Mouse (Mus musculus) hindbrain, embryonic 14.5 days (tissue): ENCODE results near the gene Atp13a1. TPM values are rescaled to one million over a fixed set of nuclear protein-coding genes. Genes with fewer than 3 reads are reported as not detected.

Experiments
- ATAC-seq: fragments of 200-750 bp; cut with Nextera tagmentation; 2 replicates; pipeline ENCODE4 v1.8.0; 2017; ENCODE audit warnings: moderate number of reproducible peaks, mild to moderate bottlenecking, moderate TSS enrichment, moderate library complexity; ENCODE audit not compliant: low FRiP score
- DNase-seq: peaks from one replicate; pipeline ENCODE4 v3.0.0-alpha.2; 2015; ENCODE audit warnings: low spot score
- H3K27ac ChIP-seq: fragments of 300-500 bp; sonication (generic); 2 replicates; pipeline ENCODE4 v1.5.1; 2014; ENCODE audit warnings: mild to moderate bottlenecking, moderate library complexity
- H3K27me3 ChIP-seq: fragments of 300-500 bp; sonication (generic); 2 replicates; pipeline ENCODE4 v1.6.1; 2014; ENCODE audit warnings: mild to moderate bottlenecking, low read length, mixed read lengths; ENCODE audit not compliant: control insufficient read depth, insufficient read depth
- H3K36me3 ChIP-seq: fragments of 300-500 bp; sonication (generic); replicated peaks from 2 replicates; pipeline ENCODE4 v1.6.1; 2014; ENCODE audit not compliant: control insufficient read depth, insufficient read depth
- H3K4me1 ChIP-seq: fragments of 300-500 bp; sonication (generic); replicated peaks from 2 replicates; pipeline ENCODE4 v1.6.1; 2014; ENCODE audit warnings: antibody characterized with exemption, low read length, mixed read lengths; ENCODE audit not compliant: control insufficient read depth, insufficient read depth
- H3K4me2 ChIP-seq: fragments of 300-500 bp; sonication (generic); replicated peaks from 2 replicates; pipeline ENCODE4 v1.6.1; 2014; ENCODE audit warnings: mild to moderate bottlenecking, moderate library complexity
- H3K4me3 ChIP-seq: fragments of 300-500 bp; sonication (generic); replicated peaks from 2 replicates; pipeline ENCODE4 v1.5.1; 2014; ENCODE audit warnings: mild to moderate bottlenecking, low read length
- H3K9ac ChIP-seq: fragments of 300-500 bp; sonication (generic); 2 replicates; pipeline ENCODE4 v1.6.1; 2014
- H3K9me3 ChIP-seq: fragments of 300-500 bp; sonication (generic); 2 replicates; pipeline ENCODE4 v1.6.1; 2016; ENCODE audit warnings: low read length; ENCODE audit not compliant: control insufficient read depth
- WGBS: fragments of 180-500 bp; shearing (Covaris S2); extraction: QIAGEN DNeasy Blood & Tissue Kit; methylation state at CpG from one replicate; pipeline ENCODE4 v1.1.7; 2014; 5-methylcytosine and 5-hydroxymethylcytosine counted together
- polyA plus RNA-seq: library from polyadenylated mRNA; unstranded; fragments of >200 nt; fragmentation: Nextera tagmentation; extraction: Ambion mirVana; gene quantifications from 2 replicates; pipeline ENCODE4 v1.2.1, GENCODE M21; 2014

The Atp13a1 gene
- polyA plus RNA-seq, 1 experiment from 2014 or later, result 48.3 TPM

DNA sequence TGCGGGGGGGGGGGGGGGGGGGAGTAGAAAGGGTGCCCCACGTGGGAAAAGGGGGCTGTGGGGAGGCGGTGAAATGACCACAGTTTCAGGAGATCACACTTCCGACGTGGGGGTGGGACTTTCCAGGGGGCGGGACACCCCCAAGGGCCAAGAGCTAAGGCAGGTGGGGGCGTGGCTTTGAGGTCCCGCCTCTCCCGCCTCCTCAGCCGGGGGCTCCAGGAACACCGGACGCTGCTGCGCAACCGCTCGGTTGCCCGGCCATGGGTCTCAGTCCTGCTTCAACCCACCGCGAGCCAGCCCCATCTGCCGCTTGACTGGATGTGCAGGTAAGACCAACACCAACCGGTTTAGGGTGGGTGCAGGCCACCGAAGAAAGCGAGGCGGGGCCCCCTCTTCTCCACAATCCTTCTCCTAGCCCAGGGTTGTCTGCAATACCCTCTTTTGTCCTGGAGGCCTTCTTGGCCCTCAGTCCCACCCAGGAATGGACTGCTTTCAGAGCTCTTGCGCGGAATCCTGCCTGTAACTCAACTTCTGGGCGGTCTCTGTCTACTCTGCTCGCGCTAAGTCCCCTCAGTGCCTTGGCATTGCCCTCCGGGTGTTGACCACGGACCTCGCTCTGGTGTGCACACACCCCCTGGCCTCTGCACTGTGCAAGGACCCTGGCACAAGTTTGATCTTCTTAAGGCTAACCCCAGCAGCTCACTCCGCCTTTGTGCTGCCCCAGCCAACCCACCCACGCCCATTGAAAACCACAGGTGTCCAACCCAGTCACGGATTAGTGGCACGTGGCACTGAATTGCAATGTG lies 31.6 kb downstream of the Atp13a1 start, which contains the start of gene Lpar2:
Gene Lpar2, plus strand, starts transcription at position 44 of the 806 bp plus-strand sequence.
- Histone ChIP-seq H3K4me2 (peak within 1 kb of the TSS; percentile 70), H3K4me1 (peaks cover 30% of the 10 kb centered on the region), H3K4me3 (peak within 1 kb of the TSS; percentile 58), H3K27ac (peak within 1 kb of the TSS; percentile 74), H3K9me3 (no peaks in the 10 kb centered on the region), H3K9ac (peak within 1 kb of the TSS; percentile 78), H3K27me3 (no peaks in the 10 kb centered on the region), H3K36me3 (peaks cover 45% of the 10 kb centered on the region)
- 1% methylated on average over 31 of the region's 35 CpGs for WGBS
- DNase-seq (peak; percentile 69), ATAC-seq (peak; percentile 74)

DNA sequence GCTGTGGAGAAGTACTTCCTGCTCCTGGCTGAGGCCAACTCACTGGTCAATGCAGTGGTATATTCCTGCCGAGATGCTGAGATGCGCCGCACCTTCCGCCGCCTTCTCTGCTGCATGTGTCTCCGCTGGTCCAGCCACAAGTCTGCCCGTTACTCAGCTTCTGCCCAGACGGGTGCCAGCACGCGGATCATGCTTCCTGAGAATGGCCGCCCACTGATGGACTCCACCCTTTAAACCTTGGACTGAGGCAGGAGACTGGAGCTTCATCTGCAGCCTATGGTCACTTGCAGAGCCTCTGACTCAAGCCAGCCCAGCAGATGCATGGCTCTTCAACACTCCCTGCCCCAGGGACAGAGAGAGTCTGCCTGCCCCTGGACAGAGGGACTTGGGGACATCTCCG lies 35.4 kb downstream of the Atp13a1 start:
- ATAC-seq (no peak), DNase-seq (no peak)
- 96% methylated on average over 12 of the region's 12 CpGs for WGBS
- H3K4me3 ChIP-seq, result no peak overlapping the region
- H3K9ac ChIP-seq, result no peak overlapping the region
- peaks cover 30% of the 10 kb centered on the region for H3K4me1 ChIP-seq
- H3K27ac ChIP-seq, result no peak overlapping the region
- H3K4me2 ChIP-seq, result no peak overlapping the region
- H3K27me3 ChIP-seq, result no peaks in the 10 kb centered on the region
- H3K9me3 ChIP-seq, result no peaks in the 10 kb centered on the region
- peaks cover 36% of the 10 kb centered on the region for H3K36me3 ChIP-seq

DNA sequence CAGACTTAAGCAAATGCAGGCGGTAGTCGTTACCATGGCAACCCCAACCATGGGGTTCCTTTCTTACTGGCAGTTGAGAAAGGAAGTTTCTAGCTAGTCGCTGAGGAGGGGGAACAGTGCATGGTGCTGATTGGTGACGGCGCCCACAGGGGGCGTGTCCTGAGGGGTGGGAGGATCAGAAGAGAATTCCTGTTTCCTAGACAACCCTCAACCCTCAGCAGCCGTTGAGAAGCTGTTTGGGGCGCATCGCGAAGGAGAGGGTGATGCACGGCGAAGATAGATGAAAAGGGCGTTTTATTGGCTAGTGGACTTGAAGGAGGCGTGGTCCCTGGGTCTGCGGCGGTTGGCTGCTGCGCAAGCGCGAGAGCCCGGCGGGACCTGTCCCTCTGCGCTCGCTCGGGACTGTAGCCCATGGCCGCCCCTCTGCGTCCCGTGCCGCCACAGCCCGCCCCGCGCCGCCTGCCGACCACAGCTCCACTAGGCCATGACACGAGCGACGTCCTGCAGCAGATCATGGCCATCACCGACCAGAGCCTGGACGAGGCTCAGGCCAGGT lies 41.4 kb downstream of the Atp13a1 start, which contains the start of gene Pbx4:
Gene Pbx4, plus strand, starts transcription at position 194 of the 556 bp plus-strand sequence.
- Histone ChIP-seq H3K27me3 (no peaks in the 10 kb centered on the region), H3K4me3 (peak within 1 kb of the TSS; percentile 52), H3K9me3 (no peaks in the 10 kb centered on the region), H3K36me3 (peaks cover 20% of the 10 kb centered on the region), H3K4me1 (peaks cover 17% of the 10 kb centered on the region), H3K9ac (peak within 1 kb of the TSS; percentile 63), H3K4me2 (peak within 1 kb of the TSS; percentile 63), H3K27ac (peak within 1 kb of the TSS; percentile 74)
- ATAC-seq (peak; percentile 98), DNase-seq (peak; percentile 94)
- under 1% methylated on average over 38 of the region's 38 CpGs for WGBS

DNA sequence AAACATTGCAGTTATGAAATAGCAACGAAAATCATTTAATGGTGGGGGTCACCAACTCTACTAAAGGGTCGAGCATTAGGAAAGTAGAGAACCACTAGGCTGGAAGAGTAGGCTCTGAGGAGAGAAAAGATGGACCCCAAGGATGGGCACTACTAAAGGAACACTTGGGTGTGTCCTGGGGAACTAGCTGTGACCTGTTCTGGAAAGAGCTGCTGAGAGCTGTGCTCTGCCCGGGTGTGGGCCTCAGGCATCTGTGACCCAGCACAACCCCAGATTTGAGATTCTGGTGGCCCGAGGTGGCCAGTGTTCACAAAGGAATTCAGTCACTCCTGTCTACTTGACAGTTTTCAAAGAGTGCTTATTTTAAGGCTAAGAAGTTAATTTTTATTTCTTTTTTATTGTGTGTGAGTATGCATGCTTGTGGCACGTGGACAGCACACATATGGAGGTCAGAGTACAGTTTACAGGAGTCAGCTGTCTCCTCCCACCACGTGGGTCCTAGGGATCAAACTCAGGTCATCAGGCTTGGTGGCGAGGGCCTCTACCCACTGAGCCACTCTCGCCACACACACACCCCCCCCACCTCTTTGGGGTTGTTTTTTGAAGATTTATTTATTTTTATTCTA lies 46.2 kb downstream of the Atp13a1 start:
- H3K27me3 ChIP-seq, result no peaks in the 10 kb centered on the region
- no peak overlapping the region for H3K9ac ChIP-seq
- H3K4me1 ChIP-seq, result peaks cover 10% of the 10 kb centered on the region; the same call in 1 of the 2 replicates
- no peak overlapping the region for H3K27ac ChIP-seq
- no peak overlapping the region for H3K4me2 ChIP-seq
- no peaks in the 10 kb centered on the region for H3K9me3 ChIP-seq
- no peak overlapping the region for H3K4me3 ChIP-seq
- ATAC-seq, result no peak
- no peak for DNase-seq
- H3K36me3 ChIP-seq, result peaks cover 12% of the 10 kb centered on the region; the same call in 1 of the 2 replicates
- 85% methylated on average over 8 of the region's 8 CpGs for WGBS

DNA sequence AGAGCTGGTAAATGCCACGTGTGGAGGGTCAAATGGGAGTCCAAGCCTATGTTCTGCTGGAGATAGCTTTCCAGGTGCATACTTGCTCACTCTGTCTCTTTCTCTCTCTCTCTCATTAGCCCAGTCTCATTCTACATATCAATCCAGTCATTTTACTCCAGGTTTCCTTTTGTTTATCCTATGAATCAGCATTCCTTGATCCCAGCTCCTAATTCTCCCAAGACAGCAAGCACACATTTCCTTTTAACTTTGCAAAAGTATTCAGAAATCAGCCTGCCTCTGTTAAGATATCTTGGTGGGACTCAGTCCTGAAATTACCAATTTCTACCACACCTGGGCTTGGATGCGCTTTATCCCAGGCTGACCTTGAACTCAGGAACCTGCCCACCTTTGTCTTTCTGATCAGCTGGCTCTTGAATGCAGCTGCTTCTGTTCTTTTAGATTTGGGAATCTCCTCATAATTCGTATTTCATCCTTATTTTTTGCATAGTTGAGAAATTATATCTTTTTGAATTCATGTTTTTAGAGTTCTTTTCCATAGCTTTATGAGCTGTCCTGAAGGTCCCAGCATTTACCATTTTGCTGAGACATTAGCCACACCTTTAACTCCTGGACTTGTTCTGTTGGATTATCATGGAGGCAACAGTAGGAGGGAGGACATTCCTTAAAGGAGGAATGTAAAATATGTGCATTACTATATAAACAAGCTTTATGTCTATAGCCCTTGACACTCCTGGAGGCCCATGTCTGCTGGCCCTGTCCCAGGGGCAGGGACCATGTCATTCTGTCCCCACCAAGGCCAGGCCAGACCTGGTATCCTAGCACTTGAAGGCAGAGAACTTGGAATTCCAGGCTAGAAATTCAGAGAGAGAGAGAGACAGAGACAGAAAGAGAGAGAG lies 56.5 kb downstream of the Atp13a1 start:
- 83% methylated on average over 3 of the region's 3 CpGs for WGBS
- no peak overlapping the region for H3K9ac ChIP-seq
- no peaks in the 10 kb centered on the region for H3K9me3 ChIP-seq
- no peak for DNase-seq
- H3K4me2 ChIP-seq, result no peak overlapping the region
- no peak for ATAC-seq
- no peaks in the 10 kb centered on the region for H3K27me3 ChIP-seq
- H3K36me3 ChIP-seq, result no peaks in the 10 kb centered on the region; the same call in 1 of the 2 replicates
- no peak overlapping the region for H3K4me3 ChIP-seq
- no peak overlapping the region for H3K27ac ChIP-seq
- H3K4me1 ChIP-seq, result no peaks in the 10 kb centered on the region

DNA sequence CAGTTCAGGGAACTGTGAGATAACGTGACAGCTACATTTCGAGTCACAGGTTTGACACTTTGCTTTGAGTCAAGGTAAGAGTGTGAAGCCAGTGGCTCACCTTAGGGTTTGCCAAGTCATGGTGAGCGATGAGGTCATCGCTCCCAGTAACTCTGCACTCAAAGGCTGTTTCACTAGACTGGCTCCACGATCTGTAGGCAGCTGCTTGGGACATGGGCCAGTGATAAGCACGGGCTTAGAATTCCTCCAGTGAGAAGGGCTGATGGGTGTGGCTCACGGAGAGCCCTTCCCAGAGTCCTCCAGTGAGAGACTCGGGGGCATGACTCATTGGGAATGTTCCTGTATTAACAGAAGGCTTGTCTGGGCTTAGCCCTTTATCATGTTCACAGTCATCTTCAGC lies 58.0 kb downstream of the Atp13a1 start:
- Histone ChIP-seq H3K4me3 (no peak overlapping the region), H3K9me3 (no peaks in the 10 kb centered on the region), H3K4me2 (no peak overlapping the region), H3K36me3 (no peaks in the 10 kb centered on the region), H3K9ac (no peak overlapping the region), H3K27me3 (no peaks in the 10 kb centered on the region), H3K4me1 (no peaks in the 10 kb centered on the region), H3K27ac (no peak overlapping the region)
- ATAC-seq (no peak), DNase-seq (no peak)
- 97% methylated on average over 8 of the region's 8 CpGs for WGBS

DNA sequence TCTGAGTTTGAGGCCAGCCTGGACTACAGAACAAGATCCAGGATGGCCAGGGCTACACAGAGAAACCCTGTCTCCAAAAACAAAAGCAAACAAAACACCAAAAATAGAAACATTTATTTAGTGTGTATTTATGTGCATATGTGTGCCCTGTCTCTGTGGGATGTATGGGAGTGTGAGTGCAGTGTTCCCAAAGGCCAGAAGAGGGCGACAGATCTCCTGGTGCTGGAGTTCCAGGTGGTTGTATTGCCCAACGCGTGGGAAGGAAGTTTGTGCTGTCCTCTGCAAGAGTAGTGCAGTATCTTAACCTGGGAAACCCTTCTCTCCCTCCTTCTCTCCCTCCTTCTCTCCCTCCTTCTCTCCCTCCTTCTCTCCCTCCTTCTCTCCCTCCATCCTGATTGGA lies 58.9 kb downstream of the Atp13a1 start:
- DNase-seq, result no peak
- Histone ChIP-seq H3K4me1 (no peaks in the 10 kb centered on the region), H3K9me3 (no peaks in the 10 kb centered on the region), H3K36me3 (no peaks in the 10 kb centered on the region), H3K4me3 (no peak overlapping the region), H3K9ac (no peak overlapping the region), H3K4me2 (no peak overlapping the region), H3K27me3 (no peaks in the 10 kb centered on the region), H3K27ac (no peak overlapping the region)
- ATAC-seq, result no peak
- WGBS, result 43% methylated on average over 3 of the region's 3 CpGs

DNA sequence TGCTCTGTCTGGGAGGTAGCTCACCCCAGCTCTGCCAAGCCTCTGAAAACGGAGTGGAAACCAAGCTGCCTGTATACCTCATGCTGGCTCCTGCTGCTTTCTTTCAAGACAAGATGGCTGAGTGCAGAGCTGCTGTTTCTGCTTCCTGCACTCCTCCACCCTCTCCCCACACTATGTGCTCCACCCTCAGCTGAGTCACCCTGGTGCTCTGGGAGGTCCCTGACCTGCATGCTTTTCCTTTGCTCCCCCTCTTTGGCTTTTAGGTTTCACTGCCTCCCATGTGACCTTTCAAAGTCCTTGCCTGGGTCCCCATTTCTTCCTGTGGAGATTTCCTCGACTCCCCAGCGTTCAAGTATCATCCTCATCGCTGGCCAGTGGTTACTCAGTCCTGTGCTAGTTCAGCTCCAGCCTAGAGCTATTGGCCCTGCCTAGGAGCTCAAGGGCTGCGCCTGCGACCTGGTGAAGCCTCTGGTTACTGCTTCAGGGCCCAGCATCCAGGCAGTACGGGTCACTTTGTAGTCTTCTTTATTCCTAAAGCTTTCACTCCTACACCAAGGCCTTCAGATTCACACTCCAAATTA lies 60.1 kb downstream of the Atp13a1 start:
- Histone ChIP-seq H3K27me3 (no peaks in the 10 kb centered on the region), H3K9me3 (no peaks in the 10 kb centered on the region), H3K27ac (no peak overlapping the region), H3K4me2 (no peak overlapping the region), H3K9ac (no peak overlapping the region), H3K4me1 (no peaks in the 10 kb centered on the region), H3K36me3 (no peaks in the 10 kb centered on the region), H3K4me3 (no peak overlapping the region)
- WGBS, result 88% methylated on average over 7 of the region's 7 CpGs
- ATAC-seq (no peak), DNase-seq (no peak)
